Mouse (Mus musculus) liver, postnatal 0 days (tissue): ENCODE data around the gene Ccr1. TPM values are rescaled to one million over a fixed set of nuclear protein-coding genes. Genes with fewer than 3 reads are reported as not detected.

Experiments used
- ATAC-seq: fragments of 200-750 bp; cut with Nextera tagmentation; 2 replicates; pipeline ENCODE4 v1.8.0; 2017; ENCODE audit warnings: mild to moderate bottlenecking, moderate library complexity
- DNase-seq: peaks from one replicate; pipeline ENCODE4 v3.0.0-alpha.2; 2016
- H3K27ac ChIP-seq: fragments of 300-500 bp; sonication (generic); 2 replicates; pipeline ENCODE4 v1.5.1; 2014; ENCODE audit warnings: antibody characterized with exemption, moderate library complexity, mild to moderate bottlenecking, low read depth
- H3K27me3 ChIP-seq: fragments of 300-500 bp; sonication (generic); 2 replicates; pipeline ENCODE4 v1.6.1; 2014; ENCODE audit warnings: low read length, control low read depth, mixed read lengths; ENCODE audit not compliant: insufficient read depth
- H3K36me3 ChIP-seq: fragments of 300-500 bp; sonication (generic); replicated peaks from 2 replicates; pipeline ENCODE4 v1.6.1; 2014; ENCODE audit warnings: mild to moderate bottlenecking, control low read depth, low read length, moderate library complexity, mixed read lengths; ENCODE audit not compliant: insufficient read depth
- H3K4me1 ChIP-seq: fragments of 300-500 bp; sonication (generic); 2 replicates; pipeline ENCODE4 v1.6.1; 2014; ENCODE audit warnings: antibody characterized with exemption, mild to moderate bottlenecking, control low read depth; ENCODE audit not compliant: insufficient read depth
- H3K4me2 ChIP-seq: fragments of 300-500 bp; sonication (generic); 2 replicates; pipeline ENCODE4 v1.6.1; 2014; ENCODE audit warnings: low read depth, mild to moderate bottlenecking, low read length, moderate library complexity, mixed read lengths
- H3K4me3 ChIP-seq: fragments of 300-500 bp; sonication (generic); 2 replicates; pipeline ENCODE4 v1.5.1; 2014; ENCODE audit warnings: low read depth, low read length
- H3K9ac ChIP-seq: fragments of 300-500 bp; sonication (generic); replicated peaks from 2 replicates; pipeline ENCODE4 v1.6.1; 2014; ENCODE audit warnings: mild to moderate bottlenecking, moderate library complexity
- H3K9me3 ChIP-seq: fragments of 300-500 bp; sonication (generic); 2 replicates; pipeline ENCODE4 v1.6.1; 2016; ENCODE audit warnings: mild to moderate bottlenecking, control low read depth, low read length, mixed read lengths
- CTCF ChIP-seq: sonication (generic); IDR thresholded peaks from 2 replicates; pipeline ENCODE4 v1.5.1; 2016; ENCODE audit warnings: antibody characterized with exemption, low read depth
- EP300 ChIP-seq: IDR thresholded peaks from 2 replicates; pipeline ENCODE4 v1.6.1; 2016; ENCODE audit warnings: antibody characterized with exemption, low read depth, mild to moderate bottlenecking
- WGBS: fragments of 180-500 bp; shearing (Covaris S2); extraction: QIAGEN DNeasy Blood & Tissue Kit; methylation state at CpG from one replicate; pipeline ENCODE4 v1.1.7; 2014; ENCODE audit not compliant: insufficient replicate concordance; 5-methylcytosine and 5-hydroxymethylcytosine counted together
- polyA plus RNA-seq: library from polyadenylated mRNA; unstranded; fragments of >200 nt; fragmentation: Nextera tagmentation; extraction: Ambion mirVana; gene quantifications from 2 replicates; pipeline ENCODE4 v1.2.1, GENCODE M21; 2015

Gene Ccr1
- polyA plus RNA-seq, 1 experiment from 2014 or later = 2.9 TPM

DNA sequence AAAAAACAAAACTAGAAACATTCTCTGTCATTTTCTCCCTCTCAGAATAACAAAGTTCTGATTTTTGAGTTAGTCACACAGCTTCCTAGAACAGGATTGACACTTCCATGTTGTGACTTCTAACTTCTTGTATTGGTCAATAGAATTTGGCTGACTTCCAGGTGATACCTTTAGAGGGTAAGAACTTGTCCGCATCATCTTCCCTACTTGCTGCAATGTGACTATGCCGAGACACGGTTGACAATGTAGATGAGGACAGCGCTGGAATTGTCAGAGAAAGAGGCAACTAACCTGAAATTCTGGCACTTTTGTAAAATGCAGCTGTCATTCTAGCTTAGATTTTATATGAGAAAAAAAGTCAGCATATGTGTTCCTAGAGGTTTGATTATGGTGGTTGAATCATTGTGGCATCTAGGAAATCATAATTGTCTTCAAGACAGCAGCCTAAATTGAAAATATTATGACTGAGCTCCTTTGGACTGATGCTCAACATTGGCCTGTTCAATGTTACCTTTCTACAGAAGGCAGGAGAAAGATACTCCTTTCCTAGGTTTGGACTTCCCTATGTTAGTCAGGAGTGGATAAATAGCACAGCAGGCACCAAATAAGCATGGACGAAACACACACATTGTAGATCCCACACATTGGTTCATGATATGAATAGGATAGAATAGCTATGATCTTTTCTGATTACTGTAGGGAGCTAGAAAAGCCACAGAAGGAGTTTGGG is 34.6 kb downstream of the Ccr1 start:
- no peak overlapping the region for H3K27ac ChIP-seq
- peaks cover 18% of the 10 kb centered on the region for H3K4me1 ChIP-seq
- no peak overlapping the region for H3K4me2 ChIP-seq
- no peaks in the 10 kb centered on the region for H3K27me3 ChIP-seq
- 86% methylated on average over 5 of the region's 5 CpGs for WGBS
- H3K36me3 ChIP-seq = no peaks in the 10 kb centered on the region
- TF ChIP-seq CTCF (no peak), EP300 (no peak)
- H3K9me3 ChIP-seq = no peaks in the 10 kb centered on the region
- no peak for ATAC-seq
- H3K9ac ChIP-seq = no peak overlapping the region
- H3K4me3 ChIP-seq = no peak overlapping the region
- no peak for DNase-seq

DNA sequence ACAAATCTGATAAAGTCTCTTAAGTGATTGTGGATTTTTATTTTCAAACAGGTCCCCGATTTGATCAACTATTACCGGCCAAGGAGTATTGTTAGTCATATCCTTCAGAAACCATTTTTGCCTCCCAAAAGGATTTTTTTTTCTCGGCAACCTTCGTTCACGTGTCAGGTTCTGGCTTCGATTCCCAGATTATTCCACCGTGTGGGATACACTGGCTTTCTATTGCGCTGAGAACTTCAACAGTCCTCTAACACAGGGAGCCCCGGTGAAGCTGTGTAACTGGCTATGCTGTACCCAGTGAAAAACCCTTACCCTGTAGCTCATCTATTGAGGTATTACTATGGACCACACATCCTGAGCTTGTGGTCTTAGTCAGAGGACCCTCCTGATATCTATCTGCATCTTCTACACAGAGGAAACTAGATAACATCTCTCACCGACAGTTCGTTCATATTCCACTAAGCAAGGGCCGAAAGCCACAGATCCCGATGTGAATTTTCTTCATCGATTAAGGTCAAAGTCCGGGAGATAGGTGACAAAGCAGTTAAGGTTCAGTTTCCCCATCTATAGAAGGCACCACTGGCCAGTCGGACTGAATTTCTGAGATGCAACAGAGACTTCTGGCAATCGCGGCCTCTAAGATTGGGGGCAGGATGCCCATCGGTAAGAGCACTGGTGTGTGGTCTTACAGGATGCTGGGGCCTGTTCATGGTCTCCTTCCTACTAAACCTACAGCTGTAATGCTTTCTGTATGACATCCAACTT is 35.4 kb downstream of the Ccr1 start:
- ATAC-seq = no peak
- Histone ChIP-seq H3K9me3 (no peaks in the 10 kb centered on the region), H3K4me3 (no peak overlapping the region), H3K27me3 (no peaks in the 10 kb centered on the region), H3K27ac (peak overlapping the region; percentile 73), H3K4me1 (peaks cover 21% of the 10 kb centered on the region), H3K9ac (no peak overlapping the region), H3K4me2 (no peak overlapping the region), H3K36me3 (no peaks in the 10 kb centered on the region)
- TF ChIP-seq EP300 (no peak), CTCF (no peak)
- DNase-seq = no peak
- 75% methylated on average over 19 of the region's 19 CpGs for WGBS

DNA sequence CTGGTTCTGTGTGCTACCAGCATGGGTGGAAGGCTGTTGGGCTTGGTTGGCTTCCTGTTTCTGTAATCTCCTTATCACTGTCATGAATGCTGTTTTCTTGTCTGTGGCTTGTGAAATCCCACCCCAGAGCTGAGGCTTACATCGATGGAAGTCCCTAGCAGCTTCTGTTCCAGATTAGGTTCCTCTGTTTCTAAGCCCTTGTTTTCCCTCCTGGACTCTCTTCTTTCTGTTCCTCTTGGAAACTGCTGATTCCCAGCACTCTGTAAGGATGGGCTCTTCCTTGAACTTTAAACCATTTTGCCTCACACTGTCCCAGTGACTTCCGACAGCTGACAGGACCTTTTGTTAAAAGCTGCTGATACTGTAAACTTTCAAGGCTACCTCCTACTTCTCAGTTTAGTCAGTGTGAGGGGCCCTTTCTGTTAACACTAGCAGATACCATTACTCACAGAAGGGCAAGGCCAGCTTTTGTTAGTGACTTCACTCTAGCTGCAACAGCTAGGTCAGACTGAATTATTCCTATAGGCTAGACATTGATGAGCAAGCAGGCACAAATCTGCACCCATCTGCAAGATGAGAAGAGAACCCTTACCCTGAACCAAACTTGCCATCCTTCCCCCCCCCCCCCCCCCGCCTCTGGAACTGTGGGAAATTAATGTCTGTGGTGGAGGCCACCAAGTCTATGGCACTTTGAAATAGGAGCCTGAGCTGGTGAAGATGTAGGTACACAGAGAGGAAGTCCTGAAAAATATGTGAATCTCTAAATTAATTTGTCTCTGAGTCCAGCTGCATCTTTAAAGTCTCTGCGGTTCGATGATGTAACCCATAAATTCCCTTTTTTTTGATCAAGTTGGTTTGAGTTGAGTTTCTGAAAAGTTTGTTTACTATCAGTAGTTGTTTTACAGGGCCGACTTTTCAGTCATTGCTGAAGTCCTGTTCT is 36.5 kb downstream of the Ccr1 start:
- Histone ChIP-seq H3K9me3 (no peaks in the 10 kb centered on the region), H3K9ac (no peak overlapping the region), H3K27ac (peak overlapping the region; percentile 73), H3K4me1 (peaks cover 29% of the 10 kb centered on the region), H3K4me3 (no peak overlapping the region), H3K36me3 (no peaks in the 10 kb centered on the region), H3K4me2 (no peak overlapping the region), H3K27me3 (no peaks in the 10 kb centered on the region)
- WGBS = 28% methylated on average over 6 of the region's 6 CpGs
- DNase-seq (no peak), ATAC-seq (peak; percentile 49)
- no peak for TF ChIP-seq CTCF
- TF ChIP-seq EP300 = peak; percentile 76

DNA sequence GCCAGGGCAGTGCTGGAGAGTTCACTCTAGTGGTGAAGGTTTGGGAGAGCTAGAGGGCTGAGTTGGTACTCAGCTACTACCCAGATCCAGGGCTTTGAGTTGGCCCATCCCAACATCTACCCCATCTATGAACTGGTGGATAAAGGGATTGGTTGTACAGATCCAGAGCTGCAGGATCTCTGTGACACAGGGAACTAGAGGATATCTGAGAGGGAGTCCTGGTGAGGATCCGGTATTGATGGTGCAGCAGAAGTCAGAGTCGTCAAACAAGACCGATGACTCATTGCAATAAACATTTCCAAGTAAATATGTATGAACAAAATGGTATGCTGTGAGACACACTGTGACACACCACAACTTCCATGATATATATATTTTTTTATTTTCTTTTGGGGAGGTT is 37.6 kb downstream of the Ccr1 start:
- DNase-seq (no peak), ATAC-seq (no peak)
- Histone ChIP-seq H3K4me2 (no peak overlapping the region), H3K9me3 (no peaks in the 10 kb centered on the region), H3K4me1 (peaks cover 31% of the 10 kb centered on the region), H3K4me3 (no peak overlapping the region), H3K27ac (peak overlapping the region; percentile 73), H3K27me3 (no peaks in the 10 kb centered on the region), H3K9ac (no peak overlapping the region), H3K36me3 (no peaks in the 10 kb centered on the region)
- WGBS = 67% methylated on average over 3 of the region's 3 CpGs
- TF ChIP-seq EP300 = no peak
- no peak for TF ChIP-seq CTCF

- Histone ChIP-seq H3K4me1 (peaks cover 35% of the 10 kb centered on the region), H3K27me3 (no peaks in the 10 kb centered on the region), H3K9ac (no peak overlapping the region), H3K4me2 (no peak overlapping the region), H3K9me3 (no peaks in the 10 kb centered on the region), H3K36me3 (no peaks in the 10 kb centered on the region), H3K4me3 (no peak overlapping the region), H3K27ac (peak overlapping the region; percentile 73)
- WGBS = 49% methylated on average over 3 of the region's 3 CpGs
- TF ChIP-seq CTCF (no peak), EP300 (no peak)
- no peak for ATAC-seq
- no peak for DNase-seq
Observed at GRCm38 (mm10) chr9:123930476-123930875, 38.0 kb downstream of the Ccr1 start.

GRCm38 (mm10) chr9:123929936-123930335 is 38.6 kb downstream of the Ccr1 start:
- H3K36me3 ChIP-seq = no peaks in the 10 kb centered on the region
- WGBS = 57% methylated on average over 4 of the region's 4 CpGs
- TF ChIP-seq CTCF = no peak
- TF ChIP-seq EP300 = peak; percentile 34; the same call in 1 of the 2 replicates
- H3K27me3 ChIP-seq = no peaks in the 10 kb centered on the region
- no peaks in the 10 kb centered on the region for H3K9me3 ChIP-seq
- H3K9ac ChIP-seq = no peak overlapping the region
- DNase-seq = no peak
- H3K27ac ChIP-seq = peak overlapping the region; percentile 73
- peaks cover 36% of the 10 kb centered on the region for H3K4me1 ChIP-seq
- no peak for ATAC-seq
- no peak overlapping the region for H3K4me2 ChIP-seq
- H3K4me3 ChIP-seq = no peak overlapping the region
